Mouse (Mus musculus) myocyte (in vitro differentiated cells): ENCODE results near the gene Ccdc172. TPM values are rescaled to one million over a fixed set of nuclear protein-coding genes. Genes with fewer than 3 reads are reported as not detected.
A peak's percentile ranks its signal among the peaks of the same experiment; 100 is the strongest.

ENCODE experiments used
- H3K27me3 ChIP-seq: one replicate; pipeline ENCODE4 v1.6.1; 2011; ENCODE audit not compliant: control insufficient read depth, insufficient read depth, insufficient read length
- H3K36me3 ChIP-seq: one replicate; pipeline ENCODE4 v1.6.1; 2011; ENCODE audit not compliant: control insufficient read depth, insufficient read depth
- H3K4me2 ChIP-seq: one replicate; pipeline ENCODE4 v1.6.1; 2011; ENCODE audit warnings: low read depth, control low read depth
- H3K4me3 ChIP-seq: one replicate; pipeline ENCODE4 v1.5.1; 2011; ENCODE audit warnings: mild to moderate bottlenecking, control low read depth, moderate library complexity
- H3K79me2 ChIP-seq: one replicate; pipeline ENCODE4 v1.6.1; 2011; ENCODE audit not compliant: control insufficient read depth, insufficient read depth
- H3ac ChIP-seq: one replicate; pipeline ENCODE4 v1.6.1; 2011; ENCODE audit not compliant: control insufficient read depth, insufficient read length
- CEBPB ChIP-seq: IDR thresholded peaks from 2 replicates; pipeline ENCODE4 v1.6.1; 2011; ENCODE audit warnings: mild to moderate bottlenecking, moderate library complexity; ENCODE audit not compliant: poor library complexity, insufficient read depth, severe bottlenecking
- E2F4 ChIP-seq: IDR thresholded peaks from one replicate; pipeline ENCODE4 v1.6.1; 2011; ENCODE audit warnings: mild to moderate bottlenecking, control low read depth, moderate library complexity; ENCODE audit not compliant: insufficient read depth
- MAX ChIP-seq: IDR thresholded peaks from one replicate; pipeline ENCODE4 v1.6.1; 2011; ENCODE audit warnings: low read depth, mild to moderate bottlenecking, control low read depth
- MYOD1 ChIP-seq, 3 experiments: IDR thresholded peaks; one replicate each; pipeline ENCODE4 v1.6.1; 2011; ENCODE audit warnings: control low read depth in 2 of 3, low read depth in 2 of 3, mild to moderate bottlenecking in 2 of 3, moderate library complexity in 1 of 3; ENCODE audit not compliant: insufficient read length in 2 of 3, control insufficient read depth in 1 of 3
- MYOG ChIP-seq, 3 experiments: IDR thresholded peaks; one replicate each; pipeline ENCODE4 v1.6.1; 2011; ENCODE audit warnings: control low read depth in 2 of 3, low read depth in 2 of 3, mild to moderate bottlenecking in 2 of 3; ENCODE audit not compliant: insufficient read length in 2 of 3, control insufficient read depth in 1 of 3, insufficient read depth in 1 of 3
- POLR2A ChIP-seq: IDR thresholded peaks from one replicate; pipeline ENCODE4 v1.6.1; 2011; ENCODE audit warnings: low read depth, mild to moderate bottlenecking, control low read depth, moderate library complexity; ENCODE audit not compliant: insufficient read length
- POLR2AphosphoS2 ChIP-seq: IDR thresholded peaks from one replicate; pipeline ENCODE4 v1.6.1; 2011; ENCODE audit warnings: low read depth, control low read depth; ENCODE audit not compliant: insufficient read length
- REST ChIP-seq: IDR thresholded peaks from one replicate; pipeline ENCODE4 v1.6.1; 2011; ENCODE audit warnings: mild to moderate bottlenecking, control low read depth, moderate library complexity; ENCODE audit not compliant: insufficient read depth, insufficient read length
- SRF ChIP-seq: IDR thresholded peaks from one replicate; pipeline ENCODE4 v1.6.1; 2011; ENCODE audit warnings: low read depth; ENCODE audit not compliant: control insufficient read depth, insufficient read length
- TCF12 ChIP-seq: IDR thresholded peaks from one replicate; pipeline ENCODE4 v1.6.1; 2011; ENCODE audit warnings: mild to moderate bottlenecking, control low read depth; ENCODE audit not compliant: poor library complexity, insufficient read depth, severe bottlenecking
- TCF3 ChIP-seq: IDR thresholded peaks from one replicate; pipeline ENCODE4 v1.6.1; 2011; ENCODE audit warnings: low read depth, control low read depth; ENCODE audit not compliant: insufficient read length
- USF1 ChIP-seq: IDR thresholded peaks from one replicate; pipeline ENCODE4 v1.6.1; 2011; ENCODE audit warnings: low read depth, mild to moderate bottlenecking, control low read depth, moderate library complexity
- polyA plus RNA-seq: library from polyadenylated mRNA; unstranded; fragments of >200 nt; fragmentation: generic; extraction: Trizol; gene quantifications from one replicate; pipeline ENCODE4 v1.2.1, GENCODE M21; 2012; ENCODE audit warnings: missing spikeins

Ccdc172 gene
- polyA plus RNA-seq, 1 experiment = not detected

- no peak overlapping the region for H3K4me2 ChIP-seq
- no peak overlapping the region for H3K4me3 ChIP-seq
- no peaks in the 10 kb centered on the region for H3K27me3 ChIP-seq
- H3ac ChIP-seq = no peak overlapping the region
- H3K79me2 ChIP-seq = no peaks in the 10 kb centered on the region
- no peak for TF ChIP-seq POLR2A
- TF ChIP-seq USF1 = no peak
- no peaks in the 10 kb centered on the region for H3K36me3 ChIP-seq
Observed at GRCm38 (mm10) chr19:58482373-58482977, 29.3 kb upstream of the Ccdc172 start.

- Histone ChIP-seq H3K27me3 (no peaks in the 10 kb centered on the region), H3K36me3 (no peaks in the 10 kb centered on the region), H3K4me3 (no peak overlapping the region), H3ac (no peak overlapping the region), H3K4me2 (no peak overlapping the region), H3K79me2 (no peaks in the 10 kb centered on the region)
- TF ChIP-seq TCF3 (no peak), POLR2A (no peak), E2F4 (no peak), CEBPB (no peak), MYOG (IDR thresholded peaks at IDR 0.05; ENCODE audit: control insufficient read depth in 1 of 3, insufficient read depth in 1 of 3, insufficient read length in 2 of 3, low read depth in 2 of 3) (no peak), MYOD1 (IDR thresholded peaks at IDR 0.05; ENCODE audit: control insufficient read depth in 1 of 3, insufficient read length in 2 of 3, low read depth in 2 of 3) (no peak), MAX (no peak), REST (no peak), USF1 (no peak), SRF (no peak), TCF12 (no peak), POLR2AphosphoS2 (no peak)
Observed at GRCm38 (mm10) chr19:58486686-58487085, 25.1 kb upstream of the Ccdc172 start.

- Histone ChIP-seq H3K4me2 (no peak overlapping the region), H3ac (no peak overlapping the region), H3K27me3 (no peaks in the 10 kb centered on the region), H3K4me3 (no peak overlapping the region), H3K36me3 (no peaks in the 10 kb centered on the region), H3K79me2 (no peaks in the 10 kb centered on the region)
- no peak for TF ChIP-seq TCF3
- TF ChIP-seq REST = no peak
- TF ChIP-seq SRF = no peak
Observed at GRCm38 (mm10) chr19:58497106-58497505, 14.7 kb upstream of the Ccdc172 start.

- Histone ChIP-seq H3ac (no peak overlapping the region), H3K4me2 (no peak overlapping the region), H3K4me3 (no peak overlapping the region), H3K36me3 (no peaks in the 10 kb centered on the region), H3K27me3 (no peaks in the 10 kb centered on the region), H3K79me2 (no peaks in the 10 kb centered on the region)
- TF ChIP-seq MYOD1 (IDR thresholded peaks at IDR 0.05; ENCODE audit: control insufficient read depth in 1 of 3, insufficient read length in 2 of 3, low read depth in 2 of 3) = no peak
- TF ChIP-seq TCF3 = no peak
- no peak for TF ChIP-seq E2F4
- no peak for TF ChIP-seq MYOG (IDR thresholded peaks at IDR 0.05; ENCODE audit: control insufficient read depth in 1 of 3, insufficient read depth in 1 of 3, insufficient read length in 2 of 3, low read depth in 2 of 3)
- no peak for TF ChIP-seq POLR2AphosphoS2
Observed at GRCm38 (mm10) chr19:58499420-58499966, 12.3 kb upstream of the Ccdc172 start.

- Histone ChIP-seq H3K79me2 (no peaks in the 10 kb centered on the region), H3K4me2 (no peak overlapping the region), H3K36me3 (no peaks in the 10 kb centered on the region), H3K4me3 (no peak overlapping the region), H3K27me3 (no peaks in the 10 kb centered on the region), H3ac (no peak overlapping the region)
- TF ChIP-seq POLR2A (no peak), TCF3 (no peak), USF1 (no peak), E2F4 (no peak), MYOD1 (IDR thresholded peaks at IDR 0.05; ENCODE audit: control insufficient read depth in 1 of 3, insufficient read length in 2 of 3, low read depth in 2 of 3) (no peak), MAX (no peak), POLR2AphosphoS2 (no peak), REST (no peak), TCF12 (no peak), MYOG (IDR thresholded peaks at IDR 0.05; ENCODE audit: control insufficient read depth in 1 of 3, insufficient read depth in 1 of 3, insufficient read length in 2 of 3, low read depth in 2 of 3) (no peak), CEBPB (no peak), SRF (no peak)
Observed at GRCm38 (mm10) chr19:58500049-58500448, 11.7 kb upstream of the Ccdc172 start.

- Histone ChIP-seq H3ac (no peak overlapping the region), H3K27me3 (no peaks in the 10 kb centered on the region), H3K4me3 (no peak overlapping the region), H3K4me2 (peak overlapping the region; percentile 89), H3K36me3 (no peaks in the 10 kb centered on the region), H3K79me2 (no peaks in the 10 kb centered on the region)
- TF ChIP-seq SRF (no peak), TCF12 (no peak), MYOD1 (IDR thresholded peaks at IDR 0.05; ENCODE audit: control insufficient read depth in 1 of 3, insufficient read length in 2 of 3, low read depth in 2 of 3) (no peak), POLR2AphosphoS2 (no peak), MYOG (IDR thresholded peaks at IDR 0.05; ENCODE audit: control insufficient read depth in 1 of 3, insufficient read depth in 1 of 3, insufficient read length in 2 of 3, low read depth in 2 of 3) (no peak), TCF3 (no peak), E2F4 (no peak), REST (no peak), MAX (no peak), POLR2A (no peak), USF1 (no peak), CEBPB (no peak)
Observed at GRCm38 (mm10) chr19:58521696-58522095, 9.9 kb downstream of the Ccdc172 start.
